Mouse (Mus musculus): ENCODE measurements at regions not wholly inside any gene's neighbourhood (a gene's known extent, or its start where the extent isn't known, plus 50 kb on each side); places are given as distances from the start of the nearest gene placed in this dataset.

GRCm38 (mm10) chr2:146586381-146586780 is 74.2 kb upstream of the Ralgapa2 start:
- WGBS, result 88% methylated on average over 1 of the region's 1 CpGs
- no peaks in the 10 kb centered on the region for H3K4me1 ChIP-seq (ENCODE audit: insufficient read depth, low read length)

GRCm38 (mm10) chr2:146586981-146587380 is 74.8 kb upstream of the Ralgapa2 start:
- H3K4me3 ChIP-seq (ENCODE audit: low read length), result no peak overlapping the region
- no peak overlapping the region for H3K9ac ChIP-seq (replicated peaks; ENCODE audit: low read length)
- no peak overlapping the region for H3K4me2 ChIP-seq (replicated peaks; ENCODE audit: low read depth, low read length)
- no peak for ATAC-seq (ENCODE audit: low FRiP score, low TSS enrichment)
- no peak overlapping the region for H3K27ac ChIP-seq (ENCODE audit: low read length)
- H3K27me3 ChIP-seq (ENCODE audit: insufficient read depth, low read length), result no peaks in the 10 kb centered on the region
- H3K4me1 ChIP-seq (ENCODE audit: insufficient read depth, low read length), result no peaks in the 10 kb centered on the region
- WGBS, result 58% methylated on average over 3 of the region's 3 CpGs
- H3K9me3 ChIP-seq (ENCODE audit: low read length), result peaks cover 2% of the 10 kb centered on the region; the same call in 1 of the 2 replicates
- H3K36me3 ChIP-seq (ENCODE audit: insufficient read depth, low read length), result no peaks in the 10 kb centered on the region

More at GRCm38 (mm10) chr2:146586381-146586780, 74.2 kb upstream of the Ralgapa2 start:
- no peak overlapping the region for H3K27ac ChIP-seq (ENCODE audit: low read length)
- no peak overlapping the region for H3K9ac ChIP-seq (replicated peaks; ENCODE audit: low read length)
- H3K9me3 ChIP-seq (ENCODE audit: low read length), result peaks cover 2% of the 10 kb centered on the region; the same call in 1 of the 2 replicates
- H3K36me3 ChIP-seq (ENCODE audit: insufficient read depth, low read length), result no peaks in the 10 kb centered on the region
- no peak overlapping the region for H3K4me3 ChIP-seq (ENCODE audit: low read length)
- no peak for ATAC-seq (ENCODE audit: low FRiP score, low TSS enrichment)
- no peaks in the 10 kb centered on the region for H3K27me3 ChIP-seq (ENCODE audit: insufficient read depth, low read length)
- no peak overlapping the region for H3K4me2 ChIP-seq (replicated peaks; ENCODE audit: low read depth, low read length)

DNA sequence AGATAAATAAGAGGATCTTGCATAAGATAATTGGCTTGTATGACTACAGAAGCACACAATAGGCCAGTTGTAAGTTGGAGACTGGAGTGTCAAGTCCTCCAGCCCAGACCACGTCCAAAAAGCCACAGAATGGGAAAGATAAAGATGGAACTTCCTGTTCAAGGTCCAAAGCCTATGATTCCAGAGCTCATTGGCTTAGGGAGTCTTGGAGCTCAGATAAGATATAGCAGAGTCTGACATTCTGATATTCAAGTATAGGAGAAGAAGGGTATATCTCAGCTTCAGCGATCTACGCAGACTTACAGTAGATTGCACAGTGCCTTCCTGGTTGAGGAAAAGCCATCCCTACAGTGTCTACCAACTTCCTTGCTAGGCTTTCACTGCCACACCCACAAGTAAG is 77.7 kb upstream of the Ralgapa2 start:
- ATAC-seq (ENCODE audit: low FRiP score, low TSS enrichment), result no peak
- Histone ChIP-seq H3K4me3 (ENCODE audit: low read length) (no peak overlapping the region), H3K27ac (ENCODE audit: low read length) (no peak overlapping the region), H3K4me2 (replicated peaks; ENCODE audit: low read depth, low read length) (no peak overlapping the region), H3K36me3 (ENCODE audit: insufficient read depth, low read length) (no peaks in the 10 kb centered on the region), H3K27me3 (ENCODE audit: insufficient read depth, low read length) (no peaks in the 10 kb centered on the region), H3K4me1 (ENCODE audit: insufficient read depth, low read length) (no peaks in the 10 kb centered on the region), H3K9me3 (ENCODE audit: low read length) (no peaks in the 10 kb centered on the region), H3K9ac (replicated peaks; ENCODE audit: low read length) (no peak overlapping the region)
- 87% methylated on average over 3 of the region's 3 CpGs for WGBS

DNA sequence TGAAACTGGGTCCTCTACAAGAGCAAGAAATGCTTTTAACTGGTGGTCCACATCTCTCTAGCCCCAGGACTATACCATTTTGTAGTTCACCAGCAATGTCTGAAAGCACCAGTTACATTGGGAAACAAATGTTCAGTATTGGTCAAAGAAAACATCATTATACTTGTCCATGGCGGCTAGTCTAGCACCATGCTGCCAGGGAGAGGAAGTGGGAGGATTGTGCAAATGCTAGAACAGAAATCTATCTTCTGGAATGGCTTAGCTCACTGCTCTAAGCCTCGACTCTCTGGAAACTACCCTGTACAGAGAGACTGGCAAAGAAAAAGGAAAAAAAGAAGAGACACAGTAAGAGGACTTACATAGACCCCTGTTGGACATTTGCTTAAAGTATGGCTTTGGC is 81.1 kb upstream of the Ralgapa2 start:
- H3K4me1 ChIP-seq (ENCODE audit: insufficient read depth, low read length), result no peaks in the 10 kb centered on the region
- WGBS, result 80% methylated on average over 2 of the region's 2 CpGs
- no peaks in the 10 kb centered on the region for H3K36me3 ChIP-seq (ENCODE audit: insufficient read depth, low read length)

DNA sequence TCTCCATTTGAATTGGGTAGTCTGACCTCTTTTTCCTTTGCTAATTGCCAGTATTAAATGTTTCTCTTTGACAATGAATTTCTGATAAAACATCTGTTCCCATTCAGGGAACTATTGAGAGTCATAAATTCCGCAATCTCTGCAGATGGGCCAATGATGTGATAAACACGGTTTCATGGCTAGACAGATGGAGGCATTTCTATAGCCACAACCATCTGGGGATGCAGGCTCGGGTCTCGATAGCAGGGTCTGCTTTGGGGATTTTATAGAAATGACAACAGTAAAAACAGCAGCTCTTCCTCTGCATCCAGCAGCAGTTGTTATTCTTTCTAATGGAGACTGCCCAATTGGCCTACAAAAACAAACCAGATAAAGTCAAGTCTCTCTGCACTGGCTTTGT is 82.1 kb upstream of the Ralgapa2 start:
- no peaks in the 10 kb centered on the region for H3K9me3 ChIP-seq (ENCODE audit: low read length)
- no peaks in the 10 kb centered on the region for H3K4me1 ChIP-seq (ENCODE audit: insufficient read depth, low read length)
- no peaks in the 10 kb centered on the region for H3K36me3 ChIP-seq (ENCODE audit: insufficient read depth, low read length)
- no peak overlapping the region for H3K4me3 ChIP-seq (ENCODE audit: low read length)
- no peak overlapping the region for H3K4me2 ChIP-seq (replicated peaks; ENCODE audit: low read depth, low read length)
- no peak overlapping the region for H3K27ac ChIP-seq (ENCODE audit: low read length)
- WGBS, result 66% methylated on average over 4 of the region's 4 CpGs
- no peak overlapping the region for H3K9ac ChIP-seq (replicated peaks; ENCODE audit: low read length)
- no peak for ATAC-seq (ENCODE audit: low FRiP score, low TSS enrichment)
- H3K27me3 ChIP-seq (ENCODE audit: insufficient read depth, low read length), result no peaks in the 10 kb centered on the region

More for the DNA sequence above, 81.1 kb upstream of the Ralgapa2 start:
- Histone ChIP-seq H3K4me2 (replicated peaks; ENCODE audit: low read depth, low read length) (no peak overlapping the region), H3K27ac (ENCODE audit: low read length) (no peak overlapping the region), H3K9me3 (ENCODE audit: low read length) (no peaks in the 10 kb centered on the region), H3K9ac (replicated peaks; ENCODE audit: low read length) (no peak overlapping the region), H3K27me3 (ENCODE audit: insufficient read depth, low read length) (no peaks in the 10 kb centered on the region), H3K4me3 (ENCODE audit: low read length) (no peak overlapping the region)
- no peak for ATAC-seq (ENCODE audit: low FRiP score, low TSS enrichment)

DNA sequence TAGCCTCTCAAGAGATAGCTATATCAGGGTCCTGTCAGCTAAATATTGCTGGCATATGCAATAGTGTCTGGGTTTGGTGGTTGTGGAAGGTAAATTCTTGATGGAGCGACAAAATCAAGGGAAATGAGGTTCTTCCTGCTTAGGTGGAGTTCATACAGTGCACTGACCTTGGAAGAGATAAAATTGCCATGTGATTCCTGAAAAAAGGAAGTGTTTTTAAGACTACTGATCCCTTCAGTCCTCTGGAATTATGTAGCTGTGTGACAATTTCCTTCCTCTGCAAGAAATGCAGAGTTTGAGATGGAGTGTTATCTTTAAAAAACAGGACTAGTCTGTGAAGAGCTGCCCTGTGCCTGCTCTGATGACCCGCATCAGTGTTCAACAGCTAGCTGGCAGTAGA is 83.5 kb upstream of the Ralgapa2 start:
- H3K4me3 ChIP-seq (ENCODE audit: low read length), result no peak overlapping the region
- WGBS, result 81% methylated on average over 2 of the region's 2 CpGs
- no peak overlapping the region for H3K27ac ChIP-seq (ENCODE audit: low read length)
- H3K4me1 ChIP-seq (ENCODE audit: insufficient read depth, low read length), result no peaks in the 10 kb centered on the region
- H3K36me3 ChIP-seq (ENCODE audit: insufficient read depth, low read length), result no peaks in the 10 kb centered on the region
- no peak overlapping the region for H3K9ac ChIP-seq (replicated peaks; ENCODE audit: low read length)
- ATAC-seq (ENCODE audit: low FRiP score, low TSS enrichment), result no peak
- no peak overlapping the region for H3K4me2 ChIP-seq (replicated peaks; ENCODE audit: low read depth, low read length)
- no peaks in the 10 kb centered on the region for H3K27me3 ChIP-seq (ENCODE audit: insufficient read depth, low read length)
- no peaks in the 10 kb centered on the region for H3K9me3 ChIP-seq (ENCODE audit: low read length)

DNA sequence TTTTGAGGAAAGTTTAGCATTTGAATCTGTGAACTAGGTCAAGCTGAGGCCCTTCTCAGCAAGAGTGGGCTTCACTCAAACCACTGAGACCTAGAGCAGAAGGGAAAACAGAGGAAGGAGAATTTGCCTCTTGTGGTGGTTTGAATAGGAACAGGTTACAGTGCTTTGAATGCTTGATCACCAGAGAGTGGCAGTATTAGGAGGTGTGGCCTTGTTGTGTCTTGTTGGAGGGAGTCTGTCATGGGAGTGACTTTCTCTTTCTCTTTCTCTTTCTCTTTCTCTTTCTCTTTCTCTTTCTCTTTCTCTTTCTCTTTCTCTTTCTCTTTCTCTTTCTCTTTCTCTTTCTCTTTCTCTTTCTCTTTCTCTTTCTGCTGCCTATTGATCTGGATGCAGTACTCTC is 94.0 kb upstream of the Ralgapa2 start:
- no peak for ATAC-seq (ENCODE audit: low FRiP score, low TSS enrichment)
- H3K9ac ChIP-seq (replicated peaks; ENCODE audit: low read length), result no peak overlapping the region
- H3K27me3 ChIP-seq (ENCODE audit: insufficient read depth, low read length), result no peaks in the 10 kb centered on the region
- H3K4me2 ChIP-seq (replicated peaks; ENCODE audit: low read depth, low read length), result no peak overlapping the region
- no peak overlapping the region for H3K4me3 ChIP-seq (ENCODE audit: low read length)
- H3K36me3 ChIP-seq (ENCODE audit: insufficient read depth, low read length), result no peaks in the 10 kb centered on the region
- no peaks in the 10 kb centered on the region for H3K9me3 ChIP-seq (ENCODE audit: low read length)
- H3K27ac ChIP-seq (ENCODE audit: low read length), result no peak overlapping the region
- H3K4me1 ChIP-seq (ENCODE audit: insufficient read depth, low read length), result no peaks in the 10 kb centered on the region

DNA sequence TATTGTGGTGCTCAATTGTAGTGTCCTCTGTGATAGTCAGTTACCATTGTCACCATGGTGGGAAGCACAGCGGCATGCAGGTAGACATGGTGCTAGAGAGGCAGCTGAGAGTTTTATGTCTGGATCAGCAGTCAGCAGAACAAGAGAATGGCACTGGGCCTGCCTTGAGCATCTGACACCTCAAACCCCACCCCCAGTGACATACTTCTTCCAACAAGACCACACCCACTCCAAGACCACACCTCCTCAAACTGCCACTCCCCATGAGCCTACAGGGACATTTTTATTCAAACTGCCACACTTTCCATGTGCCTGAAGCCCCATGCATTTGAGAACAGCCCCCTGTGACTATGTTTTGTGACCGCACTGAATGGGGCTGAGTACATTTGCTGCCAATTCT is 98.8 kb upstream of the Ralgapa2 start:
- H3K4me1 ChIP-seq (ENCODE audit: insufficient read depth, low read length), result no peaks in the 10 kb centered on the region
- no peak for ATAC-seq (ENCODE audit: low FRiP score, low TSS enrichment)
- no peak overlapping the region for H3K4me3 ChIP-seq (ENCODE audit: low read length)
- H3K27ac ChIP-seq (ENCODE audit: low read length), result no peak overlapping the region
- WGBS, result 97% methylated on average over 2 of the region's 2 CpGs
- H3K4me2 ChIP-seq (replicated peaks; ENCODE audit: low read depth, low read length), result no peak overlapping the region
- H3K36me3 ChIP-seq (ENCODE audit: insufficient read depth, low read length), result no peaks in the 10 kb centered on the region
- H3K27me3 ChIP-seq (ENCODE audit: insufficient read depth, low read length), result no peaks in the 10 kb centered on the region
- H3K9me3 ChIP-seq (ENCODE audit: low read length), result no peaks in the 10 kb centered on the region
- no peak overlapping the region for H3K9ac ChIP-seq (replicated peaks; ENCODE audit: low read length)

DNA sequence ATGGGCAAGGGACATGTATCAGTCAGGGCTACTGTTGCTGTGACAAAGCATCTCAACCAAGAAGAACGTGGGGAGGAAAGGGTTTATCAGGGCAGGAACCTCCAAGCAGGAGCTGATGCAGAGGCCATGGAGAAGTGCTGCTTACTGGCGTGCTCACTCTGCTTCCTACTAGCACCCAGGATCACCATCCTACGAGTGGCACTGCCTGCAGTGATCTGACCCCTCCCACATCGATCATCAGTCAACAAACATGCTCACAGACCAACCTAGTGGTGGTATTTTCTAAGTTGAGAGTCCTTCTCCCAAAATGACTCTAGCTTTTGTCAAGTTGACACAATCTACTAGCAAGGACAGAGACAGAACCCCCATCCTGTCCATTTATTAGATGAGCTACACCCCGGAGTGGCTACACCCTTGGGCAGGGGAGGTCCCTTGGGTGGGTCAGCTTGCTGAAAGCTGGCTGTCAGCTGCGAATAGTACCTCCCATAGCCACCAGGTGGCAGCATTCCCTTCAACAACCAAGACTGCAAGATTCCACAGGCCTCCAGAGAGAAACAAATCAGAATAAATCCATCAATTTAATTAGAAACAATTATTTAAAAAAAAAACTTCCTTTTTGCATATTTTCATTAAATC is 99.9 kb upstream of the Ralgapa2 start:
- no peak overlapping the region for H3K4me3 ChIP-seq (ENCODE audit: low read length)
- no peaks in the 10 kb centered on the region for H3K4me1 ChIP-seq (ENCODE audit: insufficient read depth, low read length)
- no peaks in the 10 kb centered on the region for H3K27me3 ChIP-seq (ENCODE audit: insufficient read depth, low read length)
- ATAC-seq (ENCODE audit: low FRiP score, low TSS enrichment), result peak; percentile 53; the same call in 1 of the 2 replicates
- H3K9ac ChIP-seq (replicated peaks; ENCODE audit: low read length), result no peak overlapping the region
- H3K9me3 ChIP-seq (ENCODE audit: low read length), result no peaks in the 10 kb centered on the region
- H3K4me2 ChIP-seq (replicated peaks; ENCODE audit: low read depth, low read length), result no peak overlapping the region
- no peaks in the 10 kb centered on the region for H3K36me3 ChIP-seq (ENCODE audit: insufficient read depth, low read length)
- no peak overlapping the region for H3K27ac ChIP-seq (ENCODE audit: low read length)
- WGBS, result 38% methylated on average over 6 of the region's 6 CpGs

DNA sequence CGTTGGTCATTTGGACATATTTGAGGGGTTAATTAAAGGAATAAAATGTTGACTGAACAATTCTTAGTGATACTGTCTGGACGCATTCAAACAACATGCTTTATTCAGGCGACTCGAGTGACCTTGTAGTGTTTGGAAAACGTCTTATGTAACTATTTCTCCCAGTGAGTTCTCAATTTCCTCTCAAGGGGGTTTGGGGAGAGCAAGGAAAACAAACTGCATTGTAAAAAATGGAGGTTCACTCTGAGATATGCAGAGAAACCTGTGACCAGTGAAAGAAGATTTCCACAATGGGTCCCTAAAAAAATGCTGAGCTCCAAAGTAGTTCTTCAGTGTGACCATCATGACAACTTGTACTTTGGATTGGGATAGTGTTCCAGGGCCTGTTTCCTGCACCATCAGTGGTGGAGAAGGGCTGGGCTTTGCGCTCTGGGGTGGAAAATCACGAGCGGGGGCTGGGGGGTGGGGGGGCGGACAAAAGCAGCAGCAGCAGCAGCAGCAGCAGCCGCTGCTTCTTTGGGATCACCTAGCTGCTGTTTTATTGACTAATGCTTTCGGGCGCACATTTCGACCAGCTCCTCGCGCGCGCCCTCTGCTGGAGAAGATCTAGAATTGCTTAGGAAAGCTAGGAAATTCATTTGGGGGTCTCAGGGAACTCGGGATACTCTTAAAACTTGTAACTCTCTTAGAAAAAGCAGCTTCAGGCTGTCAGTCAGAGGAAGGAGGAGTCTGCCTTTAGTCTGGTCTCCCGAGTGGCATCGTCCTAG is 100.6 kb upstream of the Ralgapa2 start:
- ATAC-seq (ENCODE audit: low FRiP score, low TSS enrichment), result peak; percentile 32; the same call in 1 of the 2 replicates
- no peak overlapping the region; the same call in 1 of the 2 replicates for H3K9ac ChIP-seq (replicated peaks; ENCODE audit: low read length)
- H3K36me3 ChIP-seq (ENCODE audit: insufficient read depth, low read length), result no peaks in the 10 kb centered on the region
- peak overlapping the region; percentile 50 for H3K4me2 ChIP-seq (replicated peaks; ENCODE audit: low read depth, low read length)
- no peaks in the 10 kb centered on the region for H3K4me1 ChIP-seq (ENCODE audit: insufficient read depth, low read length)
- WGBS, result 4% methylated on average over 20 of the region's 20 CpGs
- no peak overlapping the region for H3K27ac ChIP-seq (ENCODE audit: low read length)
- H3K9me3 ChIP-seq (ENCODE audit: low read length), result no peaks in the 10 kb centered on the region
- peak overlapping the region; percentile 33 for H3K4me3 ChIP-seq (ENCODE audit: low read length)
- H3K27me3 ChIP-seq (ENCODE audit: insufficient read depth, low read length), result no peaks in the 10 kb centered on the region

All from kidney, embryonic 16.5 days (tissue).